Mouse (Mus musculus): Measurements from ENCODE around the gene Zfp57.
"Not testable (repeated sequence)": the region's sequence is repeated elsewhere in the genome, so short reads cannot be mapped to it uniquely, and the experiment has no call there.

Zfp57 gene

DNA sequence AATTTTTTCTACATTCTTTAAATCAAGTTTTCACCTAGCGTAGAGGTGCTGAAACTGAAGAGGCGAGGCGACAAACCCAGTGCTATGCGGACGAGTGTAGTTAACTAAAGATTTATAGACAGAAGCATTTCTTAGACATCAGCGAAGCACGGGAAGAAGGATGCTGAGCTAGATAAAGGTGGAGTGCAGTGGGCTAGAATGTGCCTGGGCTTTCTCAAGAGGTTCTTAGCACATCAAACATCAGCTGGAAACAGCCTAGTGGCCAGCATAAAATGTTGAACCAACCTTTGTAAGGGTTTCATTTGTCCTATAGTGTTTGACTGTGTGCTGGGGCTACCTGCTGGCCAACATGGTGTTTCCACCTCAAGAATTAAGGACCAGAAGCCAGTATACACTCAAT lies at the start of gene Zfp57:
Gene Zfp57 (plus strand): TSS at position 301 of the 400 bp plus-strand sequence.
- DNase-seq (ENCODE audit: low spot score): no peak

DNA sequence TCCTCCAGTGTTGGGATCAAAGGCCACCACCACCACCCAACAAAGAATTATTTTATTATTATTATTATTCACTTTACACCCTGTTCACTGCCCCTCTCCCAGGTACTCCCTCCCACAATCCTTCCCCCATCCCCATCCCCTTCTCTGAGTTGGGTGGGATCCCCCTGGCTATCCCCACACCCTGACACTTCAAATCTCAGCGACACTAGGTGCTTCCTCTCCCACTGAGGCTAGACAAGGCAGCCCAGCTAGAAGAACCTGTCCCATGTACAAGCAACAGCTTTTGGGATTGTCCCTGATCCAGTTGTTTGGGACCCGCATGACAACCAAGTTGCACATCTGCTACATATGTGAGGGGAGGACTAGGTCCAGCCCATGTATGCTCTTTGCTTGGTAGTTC lies 48.3 kb upstream of the Zfp57 start:
- no peak for DNase-seq (ENCODE audit: low spot score)

DNA sequence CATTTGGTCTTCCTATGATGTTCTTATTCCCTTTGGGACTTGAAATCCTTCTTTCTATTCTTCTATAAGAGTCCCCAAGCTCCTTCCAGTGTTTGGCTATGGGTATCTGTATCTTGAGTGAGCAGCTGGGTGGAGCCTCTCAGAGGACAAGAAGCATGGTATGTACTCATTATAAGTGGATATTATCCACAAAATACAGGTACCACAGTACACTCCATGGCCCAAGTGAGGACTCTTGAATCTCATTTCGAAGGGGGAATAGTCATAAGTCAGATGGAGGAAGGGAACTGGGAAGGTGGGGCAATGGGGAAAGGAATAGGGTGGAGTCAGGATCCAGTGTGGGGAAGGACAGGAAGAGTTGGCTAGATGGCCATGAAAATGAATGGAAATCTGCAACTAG lies 47.9 kb upstream of the Zfp57 start:
- no peak for DNase-seq (ENCODE audit: low spot score)

DNA sequence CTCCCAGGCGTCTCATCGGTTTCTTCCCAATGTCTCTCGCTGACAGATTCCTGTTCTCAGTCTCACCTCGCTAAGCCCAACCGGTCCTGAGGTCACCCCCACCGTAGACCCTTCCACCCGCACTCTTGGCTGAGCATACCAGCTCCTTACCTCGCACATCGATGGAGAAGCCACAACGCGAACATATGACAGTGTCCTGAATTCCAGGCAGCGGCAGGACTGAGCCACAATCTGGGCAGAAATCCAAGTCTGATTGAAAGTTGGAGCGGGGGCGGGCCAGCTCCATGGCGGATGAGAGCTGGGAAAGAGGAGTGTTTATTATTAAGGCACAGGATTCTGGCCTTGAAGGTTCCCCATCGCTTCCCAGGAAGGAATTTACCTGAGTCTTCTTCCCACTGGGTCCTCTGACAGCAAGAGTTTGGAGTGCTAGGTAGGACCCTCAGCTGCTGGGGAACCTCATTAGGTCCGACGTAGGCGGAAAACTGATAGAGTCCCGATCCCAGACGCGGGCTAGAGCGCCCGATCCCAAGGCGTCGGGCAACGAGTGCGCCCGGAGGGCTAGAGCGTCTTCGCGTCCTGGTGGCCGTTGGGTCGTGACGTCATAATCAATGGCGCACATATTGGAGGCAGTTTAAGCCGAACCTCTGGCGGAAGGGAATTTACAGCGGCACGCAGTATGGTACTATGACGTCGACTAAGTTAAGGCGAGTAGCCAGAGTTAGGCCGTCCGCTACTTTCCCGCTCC lies 42.8 kb upstream of the Zfp57 start, which contains the start of the genes Znrd1 and Znrd1as:
Gene Znrd1 (minus strand): TSS at position 561 of the 745 bp plus-strand sequence.
Gene Znrd1as (plus strand): TSS at position 594 of the 745 bp plus-strand sequence.
- peak; percentile 94 for DNase-seq (ENCODE audit: low spot score)

DNA sequence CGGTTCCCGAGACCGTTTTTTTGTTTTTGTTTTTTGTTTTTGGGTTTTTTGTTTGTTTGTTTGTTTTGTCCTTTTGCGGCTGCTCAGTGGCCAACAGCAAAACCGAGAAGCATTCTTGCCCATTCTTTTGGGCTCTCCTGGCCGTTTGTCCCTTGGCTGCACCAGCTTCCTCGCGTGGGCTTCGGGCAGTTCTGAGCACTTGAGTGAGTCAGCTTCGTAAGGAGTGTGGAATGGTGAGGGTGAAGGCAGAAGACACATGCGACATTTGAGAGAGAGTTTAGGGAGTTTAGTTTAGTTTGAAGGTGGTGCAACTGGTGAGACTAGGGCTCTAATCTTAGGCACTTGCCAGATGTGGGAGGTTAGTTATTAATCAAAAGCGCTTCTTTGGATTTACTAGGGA lies 42.1 kb upstream of the Zfp57 start:
- no peak for DNase-seq (ENCODE audit: low spot score)

DNA sequence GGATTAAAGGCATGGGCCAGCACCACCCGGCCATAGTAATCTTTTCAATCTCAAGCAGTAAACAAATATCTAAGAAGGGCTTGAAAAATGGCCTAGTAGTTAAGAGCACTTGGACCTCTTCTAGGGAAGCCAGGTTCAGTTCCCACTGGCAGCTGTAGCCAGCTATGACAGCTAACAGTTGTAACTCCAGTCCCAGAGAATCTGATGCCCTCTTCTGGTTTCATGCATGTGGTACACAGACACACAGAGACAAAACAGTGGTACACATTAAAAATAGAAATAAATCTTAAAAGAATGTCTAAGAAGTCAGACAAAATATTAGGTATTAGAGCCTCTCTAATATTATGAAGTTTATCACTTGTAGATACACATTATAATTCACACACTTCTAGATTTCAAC lies 39.8 kb upstream of the Zfp57 start:
- no peak for DNase-seq (ENCODE audit: low spot score)

DNA sequence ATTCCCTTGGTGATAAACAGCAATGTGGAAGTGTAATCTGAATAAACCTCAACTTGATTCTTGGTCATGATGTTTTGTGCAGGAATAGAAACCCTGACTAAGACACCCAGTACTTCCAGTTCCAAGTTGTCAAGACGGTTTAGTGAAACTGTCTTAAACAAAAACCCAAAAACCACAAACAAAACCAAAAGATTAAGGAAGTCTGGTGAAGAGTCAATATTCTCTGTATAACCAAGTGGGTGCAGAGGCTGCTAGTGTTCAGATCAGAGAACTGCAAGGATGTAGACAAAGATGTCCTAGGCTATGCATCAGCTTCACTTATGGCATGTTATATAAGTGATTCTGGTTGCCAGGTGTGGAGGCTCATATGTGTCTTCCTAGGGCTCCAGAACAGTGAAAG lies 34.1 kb upstream of the Zfp57 start:
- no peak for DNase-seq (ENCODE audit: low spot score)

DNA sequence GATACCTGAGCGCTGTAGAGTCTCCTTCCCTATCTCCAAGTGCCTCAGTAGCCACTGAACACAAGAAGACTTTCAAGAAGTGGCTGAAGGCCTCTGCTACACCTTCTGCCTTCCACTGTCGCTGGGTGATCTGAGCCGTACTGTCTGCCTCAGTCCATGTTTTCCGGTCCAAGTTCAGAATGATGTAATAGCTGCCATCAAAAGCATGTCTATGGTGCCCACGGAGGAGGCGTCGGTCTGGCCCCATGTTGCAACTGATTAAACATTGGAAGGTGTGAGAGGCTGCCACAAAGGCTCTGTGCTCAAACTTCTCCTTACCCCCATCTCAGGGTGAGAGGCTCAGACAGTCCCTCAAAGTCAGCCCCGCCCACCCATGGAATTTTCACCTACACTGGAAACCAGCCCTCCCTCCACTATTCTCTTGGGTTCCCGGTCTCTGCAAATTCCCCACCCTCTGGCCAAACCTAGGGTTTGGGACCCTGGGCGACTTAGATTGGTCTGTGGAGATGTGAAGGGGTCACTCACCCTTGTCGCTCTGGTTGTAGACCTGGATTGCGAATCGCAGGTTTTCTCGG lies 30.6 kb upstream of the Zfp57 start:
- no peak for DNase-seq (ENCODE audit: low spot score)

DNA sequence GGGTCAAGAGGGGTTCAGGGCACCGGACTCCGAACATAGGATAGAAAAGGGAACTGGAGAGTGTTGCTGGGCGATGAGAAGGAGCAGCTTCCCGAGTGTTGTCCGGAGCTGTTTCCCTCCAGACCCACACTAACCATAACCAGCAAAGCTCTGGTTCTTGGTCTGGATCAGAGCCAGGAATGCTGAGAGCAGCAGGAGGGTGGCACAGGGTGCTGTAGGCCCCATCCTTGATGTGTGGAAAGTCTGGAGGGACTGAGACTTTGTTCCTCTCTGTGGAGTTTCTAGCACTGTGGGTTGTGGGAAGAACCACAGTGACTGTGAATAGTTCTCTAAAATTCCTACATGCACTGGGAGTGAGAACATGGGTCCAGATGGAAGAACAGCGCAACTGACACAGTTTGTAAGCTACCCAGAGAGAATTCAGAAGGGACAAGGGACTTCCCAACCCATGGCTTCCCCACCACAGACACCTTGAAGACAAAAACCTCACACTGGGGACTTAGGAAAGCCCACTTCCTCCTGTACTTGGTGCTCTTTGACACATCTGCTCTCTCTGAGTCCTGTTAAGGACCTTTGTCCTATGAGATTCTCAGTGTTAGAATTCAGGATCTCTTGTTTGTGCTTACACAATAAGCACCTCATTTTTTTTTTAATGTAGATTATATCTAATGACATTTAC lies 29.7 kb upstream of the Zfp57 start:
- DNase-seq (ENCODE audit: low spot score): no peak

DNA sequence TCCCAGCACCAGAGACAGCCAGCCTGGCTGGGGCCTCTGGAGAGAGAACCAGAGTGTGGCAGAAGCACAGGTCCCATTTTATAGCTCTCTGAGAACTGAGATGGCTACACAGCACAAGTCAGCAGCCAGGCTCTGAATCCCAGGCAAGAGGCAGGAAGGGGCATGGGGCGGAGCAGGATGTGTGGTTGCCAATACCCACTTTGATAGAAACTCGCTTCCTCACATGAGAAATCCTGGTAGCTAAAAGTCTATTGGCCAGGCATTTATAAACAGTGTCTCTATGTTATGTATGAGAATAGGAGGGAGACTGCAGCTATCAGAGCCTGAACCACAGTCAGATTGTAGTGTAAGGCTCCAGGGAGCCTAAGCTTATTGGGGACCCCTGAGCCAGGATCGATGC lies 28.2 kb upstream of the Zfp57 start:
- DNase-seq (ENCODE audit: low spot score): no peak

DNA sequence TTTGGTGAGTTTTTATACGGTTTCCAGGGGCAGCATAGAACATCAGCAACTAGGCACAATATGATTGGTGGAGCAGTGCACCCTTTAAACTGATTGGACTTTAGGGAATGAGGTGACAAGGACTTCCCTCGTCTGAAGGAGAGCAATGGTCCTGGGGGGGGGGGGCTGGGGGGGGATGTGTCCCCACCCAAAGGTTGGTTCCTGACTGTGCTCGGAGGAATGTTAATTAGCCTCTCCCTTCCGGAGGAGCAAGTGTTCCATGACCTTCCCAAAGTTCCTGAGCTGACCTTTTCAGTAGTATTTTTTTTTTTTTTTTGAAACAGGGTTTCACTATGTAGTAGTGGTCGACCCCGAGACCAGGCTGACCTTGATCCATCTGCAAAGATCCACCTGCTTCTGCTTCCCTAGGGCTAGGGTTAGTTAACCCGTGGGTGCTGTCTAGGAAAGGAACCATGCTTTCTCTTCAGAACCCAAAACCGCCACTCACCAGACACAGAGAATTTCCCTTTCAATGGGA lies 27.6 kb upstream of the Zfp57 start:
- DNase-seq (ENCODE audit: low spot score): no peak

DNA sequence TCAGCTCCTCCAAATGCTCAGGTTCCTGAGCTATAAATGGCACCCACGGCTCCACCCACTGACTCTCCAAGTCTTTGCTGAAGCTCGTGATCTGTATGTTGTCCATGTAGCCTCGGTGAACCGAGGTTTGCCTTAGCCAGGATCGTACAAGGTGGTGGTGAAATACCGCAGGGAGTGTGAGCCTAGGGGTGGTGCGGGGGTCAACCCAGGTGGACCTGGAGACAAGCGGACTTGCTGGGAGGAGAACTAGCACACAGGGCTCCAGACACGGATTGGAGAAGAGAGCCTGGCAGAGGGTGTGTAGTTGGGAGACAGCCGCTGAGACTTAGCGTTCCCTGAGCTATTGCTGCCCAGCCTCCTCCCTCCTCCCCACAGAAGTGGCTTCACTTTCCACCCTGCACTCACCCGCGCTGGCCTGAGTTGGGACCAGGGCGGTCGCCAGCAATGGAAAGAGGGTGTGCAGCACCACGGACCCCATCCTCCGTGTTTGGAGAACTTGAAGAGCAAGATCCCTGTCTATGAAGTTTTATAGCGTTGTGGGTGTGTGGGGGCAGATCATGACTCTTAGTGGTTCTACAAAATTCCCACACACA lies 19.6 kb upstream of the Zfp57 start, which contains the start of gene 2410137M14Rik:
Gene 2410137M14Rik (minus strand): TSS at position 17 of the 593 bp plus-strand sequence.
- no peak for DNase-seq (ENCODE audit: low spot score)

DNA sequence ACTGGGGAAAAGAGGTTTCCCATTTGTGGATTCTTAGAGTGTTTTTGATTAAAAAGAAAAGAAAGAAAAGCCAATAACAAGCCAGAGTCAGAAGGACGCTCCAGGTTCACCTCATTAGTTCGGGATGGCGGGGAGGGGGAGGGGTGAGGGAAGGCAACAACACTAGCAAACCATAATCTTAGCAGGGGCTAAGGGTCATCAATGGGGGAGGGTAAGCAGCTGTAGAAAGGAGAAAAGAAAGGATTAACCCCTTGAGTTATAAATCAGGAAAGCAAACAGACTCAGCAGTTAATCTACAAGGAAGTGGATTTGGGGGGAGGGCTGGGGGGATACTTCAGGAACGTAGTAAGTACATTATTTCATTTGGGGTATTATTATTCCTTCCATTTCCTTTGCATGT lies 19.1 kb upstream of the Zfp57 start:
- no peak for DNase-seq (ENCODE audit: low spot score)

DNA sequence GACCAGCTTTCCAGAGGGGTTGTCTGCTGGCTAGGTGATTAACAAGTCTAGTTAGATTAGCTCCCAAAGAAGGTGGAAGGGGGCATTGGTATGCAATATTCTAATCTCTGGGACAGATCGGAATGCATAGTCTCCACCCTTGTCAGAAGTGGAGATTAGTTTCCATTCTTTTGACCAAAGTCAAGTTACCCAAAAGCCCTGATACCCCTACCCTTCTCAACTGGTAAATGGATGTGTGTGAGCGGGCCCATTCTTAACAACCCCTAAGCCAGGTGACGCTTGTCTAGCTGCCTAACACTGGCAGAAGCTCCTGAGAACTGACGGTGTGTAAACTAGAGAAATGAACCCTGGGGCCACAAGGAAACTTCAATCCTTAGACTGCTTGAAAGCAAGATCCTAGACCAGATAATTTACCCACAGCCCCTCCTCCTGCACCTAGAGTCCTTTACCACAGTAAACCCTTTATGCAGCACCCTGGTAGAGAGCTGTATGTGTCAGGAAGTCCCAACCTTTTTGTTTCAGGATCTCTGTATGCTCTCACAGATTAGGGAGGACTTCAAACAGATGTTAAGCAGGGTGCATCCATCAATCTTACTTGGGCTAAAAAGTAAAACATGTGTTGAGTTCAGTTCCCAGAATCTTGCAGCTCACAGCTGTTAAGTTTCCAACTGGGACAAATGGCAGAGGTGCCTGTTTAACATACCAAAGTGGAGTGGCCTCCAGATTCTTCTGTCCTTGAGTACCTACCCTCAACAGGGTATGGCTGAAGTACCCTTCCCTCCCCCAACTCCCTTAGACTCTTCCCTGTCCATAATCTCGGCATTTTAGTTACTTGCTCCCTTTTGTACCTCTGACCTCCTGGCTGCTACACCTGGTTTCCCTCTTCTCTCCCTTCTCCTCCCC lies 18.5 kb upstream of the Zfp57 start:
- DNase-seq (ENCODE audit: low spot score): no peak

DNA sequence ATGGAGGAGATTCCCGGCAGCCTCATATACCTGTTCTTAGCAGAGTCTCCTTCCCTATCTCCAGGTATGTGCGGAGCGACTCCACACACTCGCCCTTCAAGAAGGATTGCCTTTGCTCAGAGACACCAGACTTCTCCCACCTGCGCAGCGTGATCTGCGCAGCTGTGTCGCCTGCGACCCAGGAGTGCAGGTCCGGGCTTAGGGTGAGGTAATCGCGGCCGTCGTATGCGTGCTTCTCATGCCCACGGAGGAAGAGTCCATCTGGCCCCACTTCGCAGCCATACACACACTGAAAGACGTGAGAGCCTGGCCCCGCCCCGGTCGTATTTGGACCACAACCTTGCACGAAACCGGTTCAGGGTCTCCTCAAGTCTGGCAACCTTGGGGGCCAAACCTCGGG lies 12.5 kb upstream of the Zfp57 start:
- no peak for DNase-seq (ENCODE audit: low spot score)

DNA sequence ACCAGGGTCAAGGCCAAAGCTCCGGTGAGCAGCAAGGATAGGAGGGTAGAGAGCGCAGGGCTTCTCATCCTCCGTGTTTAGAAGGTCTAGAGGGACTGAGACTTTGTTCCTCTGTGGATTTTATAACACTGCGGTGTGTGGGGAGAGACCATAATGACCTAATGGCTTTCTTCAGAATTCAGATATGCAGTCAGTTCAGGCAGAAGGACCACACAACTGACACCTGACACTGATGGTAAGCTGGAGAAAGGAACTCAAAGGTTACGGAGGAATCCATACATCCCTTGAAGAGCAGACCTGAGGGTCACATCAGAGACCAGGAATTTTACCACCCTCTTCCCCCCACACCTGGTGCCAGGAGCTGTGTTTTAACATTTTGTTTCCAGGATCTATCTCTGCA lies 11.5 kb upstream of the Zfp57 start, which contains the start of gene H2-M5:
Gene H2-M5 (minus strand): TSS at position 101 of the 400 bp plus-strand sequence.
- no peak for DNase-seq (ENCODE audit: low spot score)

DNA sequence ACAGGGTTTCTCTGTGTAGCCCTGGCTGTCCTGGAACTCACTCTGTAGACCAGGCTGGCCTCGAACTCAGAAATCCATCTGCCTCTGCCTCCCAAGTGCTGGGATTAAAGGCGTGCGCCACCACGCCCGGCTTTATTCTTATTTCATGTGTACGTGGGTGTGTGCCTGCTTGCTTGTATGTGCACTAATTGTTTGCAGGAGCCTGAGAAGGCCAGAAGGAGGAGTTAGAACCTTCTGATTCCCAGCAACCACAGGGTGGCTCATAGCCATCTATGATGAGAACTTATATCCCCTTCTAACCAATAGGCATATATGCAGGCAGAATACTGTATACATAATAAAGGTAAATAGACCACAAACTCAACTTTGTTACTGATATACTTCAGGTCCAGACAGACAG lies 10.3 kb upstream of the Zfp57 start:
- not testable (repeated sequence) for DNase-seq (ENCODE audit: low spot score)

DNA sequence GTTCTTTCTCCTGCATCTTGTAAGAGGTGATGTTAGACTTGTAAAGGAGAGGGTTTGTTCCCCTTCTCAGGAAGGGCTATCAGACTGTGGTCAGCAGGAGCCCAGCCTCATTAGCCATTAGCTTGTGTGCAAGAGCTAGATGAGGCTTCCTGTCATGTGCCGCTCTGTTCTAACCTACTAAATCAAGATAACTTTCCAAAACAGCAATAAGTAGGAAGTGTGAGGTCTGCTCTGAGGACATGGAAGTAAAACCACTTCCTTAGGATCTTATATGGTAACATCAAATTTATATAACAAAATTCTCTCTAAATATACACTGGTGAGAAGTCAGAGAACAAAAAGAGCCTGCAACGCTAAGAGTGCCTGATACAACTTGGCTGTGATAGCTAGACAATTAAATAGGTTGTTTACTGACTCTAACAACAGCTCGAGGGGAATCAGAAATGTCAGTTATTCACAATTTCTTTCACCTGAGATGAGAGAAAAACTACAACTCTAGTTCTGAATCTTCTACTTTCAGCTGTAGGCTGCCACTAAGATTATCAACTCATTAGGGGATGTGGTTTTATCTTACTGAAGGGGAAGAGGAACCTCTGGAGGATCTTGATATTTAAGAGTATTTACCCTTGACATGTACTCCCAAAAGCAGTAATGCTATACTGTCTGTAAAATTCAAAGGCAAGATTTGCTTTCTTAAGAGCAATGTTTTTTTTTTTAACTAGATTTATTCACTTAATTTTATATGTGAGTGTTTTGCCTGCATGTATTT lies 8.4 kb upstream of the Zfp57 start:
- DNase-seq (ENCODE audit: low spot score): no peak

DNA sequence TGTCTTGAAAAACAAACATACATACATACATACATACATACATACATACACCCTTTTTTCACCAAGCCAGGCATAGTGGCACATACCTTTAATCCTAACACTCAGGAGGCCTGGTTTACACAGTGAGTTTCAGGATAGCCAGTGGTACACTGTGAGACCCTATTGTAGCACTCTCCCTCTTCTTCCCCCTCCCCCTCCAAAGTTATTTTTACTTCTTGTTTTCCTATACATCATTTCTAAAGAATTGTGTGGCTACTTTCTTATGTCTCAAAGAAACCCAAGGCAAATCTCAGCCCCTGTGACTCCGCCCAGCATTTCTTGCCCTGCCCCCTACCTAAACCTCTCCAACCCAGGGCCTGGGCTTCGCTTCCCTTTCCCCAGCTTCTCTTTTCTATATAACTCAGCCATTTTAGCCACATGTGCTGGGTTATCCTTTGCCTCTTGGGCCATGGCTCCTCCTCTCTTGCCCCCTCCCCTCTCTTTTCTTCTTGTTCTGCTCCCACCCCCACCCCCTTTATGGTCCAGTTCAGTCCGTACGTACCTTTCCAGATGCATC lies 7.1 kb upstream of the Zfp57 start:
- DNase-seq (ENCODE audit: low spot score): no peak

DNA sequence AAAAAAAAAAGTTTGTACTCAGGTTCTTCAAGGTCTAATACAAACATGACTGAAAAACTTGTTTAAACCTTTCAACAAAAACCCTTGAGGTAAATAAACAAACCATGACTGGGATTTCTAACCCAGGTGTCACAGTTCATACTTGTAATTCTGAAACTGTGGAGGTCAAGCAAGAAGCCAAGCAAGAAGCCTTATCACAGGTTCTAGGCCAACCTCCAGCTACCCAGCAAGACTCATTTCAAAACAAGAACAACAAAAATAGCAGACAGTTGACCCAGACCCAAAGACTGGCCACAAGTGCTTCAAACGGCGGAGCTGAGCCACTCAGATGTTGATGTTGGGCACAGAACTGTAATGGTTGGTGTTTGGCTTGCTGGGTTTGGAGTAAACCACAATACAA lies 6.4 kb upstream of the Zfp57 start:
- DNase-seq (ENCODE audit: low spot score): no peak

Data from c-Kit-positive CD71-positive TER-119-positive erythroid progenitor cells, embryonic 14.5 days (primary cell).